Mouse (Mus musculus) midbrain, embryonic 14.5 days (tissue): ENCODE measurements around the gene Ero1lb. TPM values are rescaled to one million over a fixed set of nuclear protein-coding genes. Genes with fewer than 3 reads are reported as not detected.
"Not testable (repeated sequence)": the region's sequence is repeated elsewhere in the genome, so short reads cannot be mapped to it uniquely, and the experiment has no call there.

Experiments
- ATAC-seq: fragments of 200-750 bp; cut with Nextera tagmentation; 2 replicates; pipeline ENCODE4 v1.8.0; 2017; ENCODE audit warnings: moderate number of reproducible peaks, moderate library complexity; ENCODE audit not compliant: low FRiP score, low TSS enrichment
- DNase-seq: peaks from one replicate; pipeline ENCODE4 v3.0.0-alpha.2; 2015
- H3K27ac ChIP-seq: fragments of 300-500 bp; sonication (generic); replicated peaks from 2 replicates; pipeline ENCODE4 v1.5.1; 2014; ENCODE audit warnings: mild to moderate bottlenecking, low read depth, low read length, moderate library complexity
- H3K27me3 ChIP-seq: fragments of 300-500 bp; sonication (generic); 2 replicates; pipeline ENCODE4 v1.6.1; 2014; ENCODE audit warnings: low read length, control low read depth, mixed read lengths; ENCODE audit not compliant: control insufficient read depth, insufficient read depth
- H3K36me3 ChIP-seq: fragments of 300-500 bp; sonication (generic); 2 replicates; pipeline ENCODE4 v1.6.1; 2014; ENCODE audit warnings: low read length, control low read depth; ENCODE audit not compliant: control insufficient read depth, insufficient read depth
- H3K4me1 ChIP-seq: fragments of 300-500 bp; sonication (generic); 2 replicates; pipeline ENCODE4 v1.6.1; 2014; ENCODE audit warnings: mild to moderate bottlenecking, antibody characterized with exemption, low read length, control low read depth; ENCODE audit not compliant: control insufficient read depth, insufficient read depth
- H3K4me2 ChIP-seq: fragments of 300-500 bp; sonication (generic); 2 replicates; pipeline ENCODE4 v1.6.1; 2014; ENCODE audit warnings: mild to moderate bottlenecking, low read length, moderate library complexity
- H3K4me3 ChIP-seq: fragments of 300-500 bp; sonication (generic); replicated peaks from 2 replicates; pipeline ENCODE4 v1.5.1; 2014; ENCODE audit warnings: low read depth, low read length
- H3K9ac ChIP-seq: fragments of 300-500 bp; sonication (generic); replicated peaks from 2 replicates; pipeline ENCODE4 v1.6.1; 2014; ENCODE audit warnings: mild to moderate bottlenecking, low read length, moderate library complexity
- H3K9me3 ChIP-seq: fragments of 300-500 bp; sonication (generic); 2 replicates; pipeline ENCODE4 v1.6.1; 2016; ENCODE audit warnings: low read length, control low read depth, mixed read lengths; ENCODE audit not compliant: control insufficient read depth
- WGBS: fragments of 180-500 bp; shearing (Covaris S2); extraction: QIAGEN DNeasy Blood & Tissue Kit; methylation state at CpG from one replicate; pipeline ENCODE4 v1.1.7; 2014; 5-methylcytosine and 5-hydroxymethylcytosine counted together
- polyA plus RNA-seq: library from polyadenylated mRNA; unstranded; fragments of >200 nt; fragmentation: Nextera tagmentation; extraction: Ambion mirVana; gene quantifications from 2 replicates; pipeline ENCODE4 v1.2.1, GENCODE M21; 2014

Gene Ero1lb
- polyA plus RNA-seq, 1 experiment from 2014 or later: 19.5 TPM

DNA sequence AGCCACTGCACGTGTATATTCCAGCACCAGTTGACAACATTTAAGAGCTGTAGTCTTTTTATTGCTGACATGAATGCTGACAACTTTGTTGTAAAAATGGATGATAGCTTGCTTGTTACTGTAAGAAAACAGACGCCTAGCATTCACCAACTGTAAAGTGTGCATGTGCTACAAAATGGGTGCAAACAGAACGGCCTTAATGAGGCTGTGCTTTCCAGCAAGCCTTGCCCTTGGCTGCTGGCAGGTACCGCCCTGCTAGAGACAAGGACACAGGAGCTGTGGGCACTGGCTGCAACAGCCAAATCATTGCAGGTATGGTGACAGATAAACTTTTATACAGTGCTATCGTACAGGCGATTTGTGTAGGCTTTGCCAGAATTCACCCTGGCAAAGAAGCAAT is 48.4 kb downstream of the Ero1lb start:
- not testable (repeated sequence) for H3K4me3 ChIP-seq, H3K4me2 ChIP-seq, ATAC-seq, H3K9me3 ChIP-seq, H3K4me1 ChIP-seq, H3K9ac ChIP-seq, H3K27me3 ChIP-seq, DNase-seq, H3K27ac ChIP-seq
- peaks cover 27% of the 10 kb centered on the region for H3K36me3 ChIP-seq
- 94% methylated on average over 4 of the region's 6 CpGs for WGBS

DNA sequence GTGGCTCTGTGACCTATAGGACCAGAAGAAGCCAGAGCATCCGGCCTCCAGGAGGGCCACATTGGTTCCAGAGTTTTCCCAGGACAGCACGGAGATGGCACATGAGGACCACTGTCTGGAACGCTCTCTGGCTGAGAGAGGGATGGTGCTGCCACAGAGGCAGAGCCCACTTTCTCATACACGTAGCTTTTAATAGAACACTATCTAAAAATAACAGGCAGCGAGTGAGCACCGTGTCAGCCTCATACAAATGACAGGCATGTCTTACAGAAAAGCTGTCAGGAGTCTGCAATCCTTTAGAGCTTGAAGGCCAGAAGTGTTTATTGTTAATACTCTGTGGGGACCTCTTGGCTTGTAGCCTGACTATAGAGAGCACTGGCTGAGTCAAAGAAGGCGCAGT is 48.9 kb downstream of the Ero1lb start:
- H3K9ac ChIP-seq, H3K4me2 ChIP-seq, H3K9me3 ChIP-seq, DNase-seq, H3K4me1 ChIP-seq, H3K27me3 ChIP-seq, H3K4me3 ChIP-seq, ATAC-seq, H3K27ac ChIP-seq: not testable (repeated sequence)
- H3K36me3 ChIP-seq: peaks cover 31% of the 10 kb centered on the region
- 92% methylated on average over 7 of the region's 7 CpGs for WGBS

- H3K9ac ChIP-seq, H3K4me1 ChIP-seq, H3K9me3 ChIP-seq, H3K4me3 ChIP-seq, H3K27me3 ChIP-seq, H3K27ac ChIP-seq, H3K4me2 ChIP-seq, DNase-seq, ATAC-seq: not testable (repeated sequence)
- H3K36me3 ChIP-seq: peaks cover 34% of the 10 kb centered on the region
- WGBS: 93% methylated on average over 10 of the region's 10 CpGs
Observed at GRCm38 (mm10) chr13:12615014-12615413, 49.3 kb downstream of the Ero1lb start.

- not testable (repeated sequence) for H3K4me3 ChIP-seq, H3K27me3 ChIP-seq, DNase-seq, H3K4me2 ChIP-seq, H3K9ac ChIP-seq, H3K27ac ChIP-seq, H3K4me1 ChIP-seq, H3K9me3 ChIP-seq, ATAC-seq
- peaks cover 43% of the 10 kb centered on the region for H3K36me3 ChIP-seq
- WGBS: 89% methylated on average over 3 of the region's 3 CpGs
Observed at GRCm38 (mm10) chr13:12616489-12616888, 50.8 kb downstream of the Ero1lb start.

GRCm38 (mm10) chr13:12619808-12620207 is 54.1 kb downstream of the Ero1lb start:
- not testable (repeated sequence) for H3K27ac ChIP-seq, ATAC-seq, H3K9ac ChIP-seq, H3K4me1 ChIP-seq, H3K9me3 ChIP-seq, H3K4me2 ChIP-seq, H3K4me3 ChIP-seq, H3K27me3 ChIP-seq, DNase-seq
- peaks cover 44% of the 10 kb centered on the region for H3K36me3 ChIP-seq
- WGBS: 97% methylated on average over 8 of the region's 8 CpGs

- H3K4me3 ChIP-seq, ATAC-seq, H3K27ac ChIP-seq, H3K9ac ChIP-seq, H3K27me3 ChIP-seq, DNase-seq, H3K4me2 ChIP-seq, H3K9me3 ChIP-seq, H3K4me1 ChIP-seq: not testable (repeated sequence)
- WGBS: 94% methylated on average over 3 of the region's 3 CpGs
- peaks cover 12% of the 10 kb centered on the region for H3K36me3 ChIP-seq
Observed at GRCm38 (mm10) chr13:12626061-12626460, 60.4 kb downstream of the Ero1lb start.

GRCm38 (mm10) chr13:12627746-12628145 is 62.1 kb downstream of the Ero1lb start:
- DNase-seq, H3K4me2 ChIP-seq, H3K4me3 ChIP-seq, H3K9ac ChIP-seq, ATAC-seq, H3K36me3 ChIP-seq, H3K27ac ChIP-seq, H3K9me3 ChIP-seq, H3K4me1 ChIP-seq, H3K27me3 ChIP-seq: not testable (repeated sequence)
- WGBS: 96% methylated on average over 8 of the region's 8 CpGs

DNA sequence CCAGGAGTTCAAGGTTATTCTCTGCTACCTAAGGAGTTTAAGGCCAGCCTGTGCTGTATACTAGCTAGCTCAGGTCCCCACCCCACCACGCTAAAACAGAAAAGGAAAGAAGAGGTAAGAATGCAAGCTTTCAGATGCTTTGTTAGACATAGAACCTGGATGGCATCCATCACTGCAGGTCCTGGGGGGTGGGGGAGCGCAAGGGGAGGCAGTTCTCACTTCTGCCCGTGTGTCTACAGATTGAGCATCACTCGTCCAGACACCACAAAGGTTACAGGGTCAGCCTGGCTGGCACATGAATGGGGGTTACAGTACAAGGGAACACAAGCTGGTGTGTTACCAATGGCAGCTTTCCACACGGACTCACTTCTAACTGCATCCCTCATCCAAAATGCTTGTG is 62.5 kb downstream of the Ero1lb start:
- not testable (repeated sequence) for H3K9me3 ChIP-seq, DNase-seq, H3K27me3 ChIP-seq, ATAC-seq, H3K36me3 ChIP-seq, H3K27ac ChIP-seq, H3K4me1 ChIP-seq, H3K9ac ChIP-seq, H3K4me3 ChIP-seq, H3K4me2 ChIP-seq
- WGBS: 88% methylated on average over 5 of the region's 5 CpGs

GRCm38 (mm10) chr13:12630252-12630651 is 64.6 kb downstream of the Ero1lb start:
- H3K9ac ChIP-seq, ATAC-seq, H3K4me3 ChIP-seq, H3K36me3 ChIP-seq, DNase-seq, H3K9me3 ChIP-seq, H3K4me1 ChIP-seq, H3K4me2 ChIP-seq, H3K27me3 ChIP-seq, H3K27ac ChIP-seq: not testable (repeated sequence)
- WGBS: 93% methylated on average over 5 of the region's 5 CpGs
